Mouse (Mus musculus) lung, postnatal 36 days (tissue): ENCODE measurements around the gene Olfr129.

Experiments used
- DNase-seq: peaks from one replicate; pipeline ENCODE4 v3.0.0; 2022; ENCODE audit warnings: mixed read lengths

Olfr129 gene

DNA sequence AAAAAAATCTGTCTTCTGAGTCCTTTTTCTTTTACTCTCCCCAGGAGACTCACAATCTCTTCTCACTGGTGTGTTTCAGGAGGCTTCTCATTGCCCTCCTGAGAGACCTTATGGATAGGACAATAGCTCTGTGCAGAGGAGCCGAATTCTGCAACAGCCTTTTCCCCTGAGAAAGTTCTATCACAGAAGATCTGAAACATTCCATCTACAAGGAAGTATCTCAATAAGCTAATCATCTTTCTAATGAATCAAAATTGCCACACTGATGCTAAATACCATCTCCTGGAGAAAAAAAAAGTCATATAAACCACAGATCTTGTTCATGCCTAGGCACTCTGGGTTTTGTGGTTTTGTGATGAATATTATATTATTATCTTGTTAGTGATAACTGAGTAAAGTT, at the start of gene Olfr129:
TSS of gene Olfr129 (minus strand) at position 101 of the 400 bp plus-strand sequence.
- DNase-seq: no peak

DNA sequence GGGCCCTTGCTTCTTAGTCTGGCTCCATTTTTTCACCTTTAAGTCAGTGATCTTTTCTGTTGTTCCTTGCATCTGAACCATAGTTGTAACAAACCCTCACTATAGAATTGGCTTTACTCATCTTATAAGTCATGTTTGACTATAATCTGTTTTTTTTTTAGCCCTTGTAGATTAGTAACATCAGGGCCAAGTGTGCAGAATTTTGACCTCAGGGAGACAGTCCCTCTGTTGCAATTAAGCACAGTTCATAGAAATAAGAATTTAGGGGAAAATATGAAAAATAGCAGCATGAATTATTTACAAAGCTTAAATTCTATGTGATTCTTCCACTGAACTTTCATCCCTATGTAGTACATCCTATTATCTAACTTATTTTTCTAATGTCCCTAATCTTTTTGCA, 28.7 kb upstream of the Olfr129 start, which contains the start of gene Olfr131:
TSS of gene Olfr131 (minus strand) at position 101 of the 400 bp plus-strand sequence.
- no peak for DNase-seq

DNA sequence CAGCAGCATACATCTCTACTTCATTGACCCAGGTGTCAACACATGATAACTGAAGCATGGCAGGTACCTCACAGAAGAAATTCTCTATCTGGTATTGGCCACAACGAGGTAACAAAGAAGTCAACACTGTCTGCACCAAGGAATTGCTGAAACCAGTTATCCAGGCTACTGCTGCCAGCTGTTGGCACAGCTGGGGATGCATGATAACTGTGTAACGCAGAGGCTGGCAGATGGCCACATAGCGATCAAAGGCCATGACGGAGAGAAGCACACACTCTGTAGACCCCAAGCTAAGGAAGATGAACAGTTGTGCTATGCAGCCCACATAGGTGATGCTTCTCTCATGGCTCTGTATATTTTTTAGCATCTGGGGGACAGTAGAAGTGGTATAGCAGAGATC, 22.5 kb upstream of the Olfr129 start:
- DNase-seq: no peak

DNA sequence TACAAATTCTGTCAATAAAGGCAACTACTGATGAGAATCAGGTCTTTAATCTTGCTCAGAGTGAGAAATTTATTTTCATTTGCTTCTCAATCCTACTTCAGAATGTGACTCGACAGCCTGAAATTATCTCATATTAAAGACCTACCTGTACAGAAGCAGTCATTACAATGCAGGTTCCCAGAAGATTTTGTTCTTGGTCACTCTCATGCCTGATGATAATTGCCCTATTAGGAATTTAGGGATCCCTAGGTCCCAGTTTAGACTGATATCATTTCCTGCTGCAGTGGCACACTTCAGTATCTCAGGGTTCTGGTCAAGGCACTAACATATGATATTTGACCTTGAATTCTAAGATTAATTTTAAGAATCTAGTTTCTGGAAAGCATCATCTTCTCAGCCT, 3.7 kb upstream of the Olfr129 start, which contains the start of gene Olfr130:
TSS of gene Olfr130 (plus strand) at position 301 of the 400 bp plus-strand sequence.
- DNase-seq: no peak

DNA sequence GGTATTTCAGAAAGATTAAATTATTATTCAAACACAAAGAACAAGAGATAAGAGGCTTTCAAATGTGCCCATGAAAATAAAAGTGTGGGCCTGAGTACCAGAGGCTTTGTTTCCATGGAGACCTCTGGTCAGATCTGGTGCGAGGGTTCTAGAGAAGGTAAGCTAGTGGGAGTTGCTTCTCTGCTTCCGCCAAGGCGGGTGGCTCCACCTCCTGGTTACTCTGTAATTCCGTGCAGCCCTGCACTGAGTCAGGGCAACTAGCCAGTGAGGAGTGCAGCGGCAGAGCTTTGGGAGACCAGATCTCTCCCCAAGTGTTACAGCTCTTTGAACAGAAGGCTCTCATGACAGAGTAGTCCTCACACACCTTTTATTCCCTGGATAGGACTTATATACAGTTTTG, 33.6 kb downstream of the Olfr129 start:
- DNase-seq: no peak

DNA sequence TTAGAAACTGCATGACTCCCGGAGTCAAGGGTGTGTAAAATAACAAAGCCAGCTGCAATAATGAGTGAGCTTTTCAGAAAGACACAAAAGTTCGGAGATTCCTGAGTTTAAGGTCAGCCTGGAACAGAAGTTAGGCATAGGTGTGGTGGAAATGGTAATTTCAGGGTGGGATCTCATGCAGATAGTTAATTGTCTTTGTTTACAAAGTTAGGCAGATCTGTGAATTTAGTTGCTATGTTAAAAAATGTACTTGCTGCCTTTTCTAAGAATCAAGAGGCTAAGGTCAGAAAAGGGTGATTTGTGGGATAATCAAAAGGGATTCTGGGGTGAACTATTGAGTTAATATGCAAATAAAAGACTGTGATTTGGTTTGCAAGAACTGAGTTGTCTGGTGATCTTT, 43.5 kb downstream of the Olfr129 start:
- DNase-seq: no peak

DNA sequence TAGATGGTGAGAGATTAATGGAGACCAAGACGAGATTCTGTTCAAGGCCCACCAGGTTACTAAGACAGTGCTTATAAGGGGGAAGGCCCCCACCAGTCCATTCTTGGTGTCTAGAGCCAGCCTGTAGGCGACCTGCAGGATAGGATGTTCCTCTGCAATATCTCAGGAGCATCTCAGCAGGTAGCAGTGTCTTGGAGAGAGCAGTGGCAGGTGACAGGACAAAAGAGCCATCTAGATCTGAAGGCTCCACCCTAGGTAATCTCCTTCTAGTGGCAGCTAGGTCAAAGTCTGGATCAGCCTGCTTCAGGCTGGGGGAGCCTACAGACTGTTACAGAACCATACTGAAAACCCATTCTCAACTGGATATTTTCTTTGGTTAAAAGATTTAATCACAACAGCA, 54.9 kb downstream of the Olfr129 start:
- no peak for DNase-seq
